19 mouse cellular contexts compared by ENCODE assay signal in genomic region chr5:129338511-129338910, GRCm38 (mm10).
DNase-seq lines count a peak whose midpoint lies in the region; ATAC-seq and TF ChIP-seq lines count a peak whose summit lies in the region.
"Had no signal": no experiment of that assay in that cellular context is flagged by ENCODE, and none has a peak within 500 bp of the region (broad histone marks: within the 10 kb centered on the region; RNA-seq: fewer than 3 reads in every experiment).

No protein-coding gene starts in this region.

- ATAC-seq in embryonic facial prominence, embryonic 14.5 days (ENCODE audit: low read depth) = peak; percentile 50; the same call in 1 of the 2 replicates
- ATAC-seq: intestine, embryonic 16.5 days; midbrain, embryonic 13.5 days had no signal

- no peak overlapping the region for H3K4me3 ChIP-seq in embryonic facial prominence, embryonic 14.5 days (ENCODE audit: low read depth, low read length)
- H3K4me3 ChIP-seq in embryonic facial prominence, embryonic 10.5 days = no peak overlapping the region
- H3K4me3 ChIP-seq in thymus, adult 2 months (ENCODE audit: control insufficient read depth, insufficient read depth, low read length) = no peak overlapping the region
- H3K4me3 ChIP-seq: erythroblast, embryonic 14.5 days; heart, embryonic 10.5 days; midbrain, embryonic 13.5 days had no signal

- no peak overlapping the region for H3K27ac ChIP-seq in embryonic facial prominence, embryonic 14.5 days (replicated peaks; ENCODE audit: low read depth, low read length)
- H3K27ac ChIP-seq in embryonic facial prominence, embryonic 10.5 days (replicated peaks) = no peak overlapping the region
- H3K27ac ChIP-seq in thymus, adult 2 months (ENCODE audit: control insufficient read depth, insufficient read depth, low read length) = no peak overlapping the region
- H3K27ac ChIP-seq: heart, embryonic 10.5 days; macrophage; midbrain, embryonic 13.5 days had no signal

- no peaks in the 10 kb centered on the region for H3K9me3 ChIP-seq in embryonic facial prominence, embryonic 14.5 days (ENCODE audit: control insufficient read depth, low read length)
- H3K9me3 ChIP-seq in embryonic facial prominence, embryonic 10.5 days = no peaks in the 10 kb centered on the region
- H3K9me3 ChIP-seq: heart, embryonic 10.5 days; midbrain, embryonic 13.5 days had no signal

- no peak overlapping the region for H3K9ac ChIP-seq in embryonic facial prominence, embryonic 14.5 days (ENCODE audit: low read depth, low read length)
- H3K9ac ChIP-seq: midbrain, embryonic 13.5 days had no signal

- no peaks in the 10 kb centered on the region for H3K36me3 ChIP-seq in embryonic facial prominence, embryonic 14.5 days (ENCODE audit: control insufficient read depth, insufficient read depth, low read length)
- no peaks in the 10 kb centered on the region for H3K36me3 ChIP-seq in embryonic facial prominence, embryonic 10.5 days (replicated peaks)
- H3K36me3 ChIP-seq in thymus, adult 2 months (ENCODE audit: control insufficient read depth, insufficient read depth, low read length) = no peaks in the 10 kb centered on the region
- H3K36me3 ChIP-seq: heart, embryonic 10.5 days; midbrain, embryonic 13.5 days had no signal

- TF ChIP-seq POLR2A in thymus, adult 2 months (IDR thresholded peaks at IDR 0.05; ENCODE audit: control insufficient read depth, extremely low read depth, insufficient read depth, low read length, poor library complexity) = no peak

- peak; percentile 25 for DNase-seq in embryonic facial prominence, embryonic 14.5 days (ENCODE audit: low spot score)
- DNase-seq in embryonic facial prominence, embryonic 10.5 days (ENCODE audit: low spot score) = no peak
- DNase-seq in left cerebral cortex, adult 11 months (ENCODE audit: low spot score) = peak; percentile 9
- DNase-seq in left cerebral cortex, postnatal 4 days = no peak
- DNase-seq in left cerebral cortex, adult 9 months (ENCODE audit: low spot score in 2 of 2) = peak; percentile 40 to 64
- peak; percentile 43 to 49 for DNase-seq in right cerebral cortex, postnatal 36 days (ENCODE audit: low spot score in 2 of 2)
- DNase-seq in thymus, adult 2 months = no peak
- DNase-seq in kidney, postnatal 25 days = no peak
- DNase-seq: adrenal gland, postnatal 10 days; cerebellum, postnatal 14 days; gastrocnemius, postnatal 25 days; kidney, postnatal 10 days; liver; lung, adult 18-20 months had no signal

- intact Hi-C loops in left cerebral cortex, postnatal 4 days (cut with DNase I) = no loop called here

- no peak overlapping the region for H3K4me2 ChIP-seq in embryonic facial prominence, embryonic 14.5 days (ENCODE audit: low read depth, low read length)
- H3K4me2 ChIP-seq: midbrain, embryonic 13.5 days had no signal

- H3K27me3 ChIP-seq in embryonic facial prominence, embryonic 14.5 days (replicated peaks; ENCODE audit: control insufficient read depth, insufficient read depth, low read length) = no peaks in the 10 kb centered on the region
- no peaks in the 10 kb centered on the region for H3K27me3 ChIP-seq in embryonic facial prominence, embryonic 10.5 days (replicated peaks; ENCODE audit: low read depth, poor library complexity, severe bottlenecking)
- no peaks in the 10 kb centered on the region for H3K27me3 ChIP-seq in thymus, adult 2 months (ENCODE audit: control insufficient read depth, insufficient read depth, low read length)
- H3K27me3 ChIP-seq: midbrain, embryonic 13.5 days had no signal

- no peak for TF ChIP-seq CTCF in thymus, adult 2 months (IDR thresholded peaks at IDR 0.05; ENCODE audit: borderline replicate concordance, control insufficient read depth, extremely low read depth, insufficient read depth, low read length, poor library complexity)

- H3K4me1 ChIP-seq in embryonic facial prominence, embryonic 14.5 days (ENCODE audit: control insufficient read depth, insufficient read depth, low read length) = no peaks in the 10 kb centered on the region
- H3K4me1 ChIP-seq in embryonic facial prominence, embryonic 10.5 days = peaks cover 8% of the 10 kb centered on the region; the same call in 1 of the 2 replicates
- no peaks in the 10 kb centered on the region for H3K4me1 ChIP-seq in thymus, adult 2 months (replicated peaks; ENCODE audit: control insufficient read depth, insufficient read depth, low read length)

- 44% methylated on average over 7 of the region's 7 CpGs for WGBS in embryonic facial prominence, embryonic 14.5 days
- whole genome bisulfite sequencing in embryonic facial prominence, embryonic 10.5 days = 68% methylated on average over 7 of the region's 7 CpGs
- 87% methylated on average over 7 of the region's 7 CpGs for WGBS in thymus, adult 2 months

Comparison
In these comparisons a context has a peak if more than half of its experiments do, and no peak if none do; other contexts are left out.
1. DNase-seq: peak in embryonic facial prominence, embryonic 14.5 days (single experiment), left cerebral cortex, adult 11 months (single experiment), left cerebral cortex, adult 9 months (2 of 2) and right cerebral cortex, postnatal 36 days (2 of 2); none in embryonic facial prominence, embryonic 10.5 days (single experiment), left cerebral cortex, postnatal 4 days (single experiment), thymus, adult 2 months (single experiment) and kidney, postnatal 25 days (0 of 2).